Mouse (Mus musculus) MEL (cell line): ENCODE data around the gene Pinlyp. TPM values are rescaled to one million over a fixed set of nuclear protein-coding genes. Genes with fewer than 3 reads are reported as not detected.
A peak's percentile ranks its signal among the peaks of the same experiment; 100 is the strongest.

Experiments used
- DNase-seq: peaks from one replicate; pipeline ENCODE4 v3.0.0; 2011; ENCODE audit warnings: low read depth, low spot score
- H3K27ac ChIP-seq: 2 replicates; pipeline ENCODE4 v1.5.1; 2012; ENCODE audit warnings: low read depth, mild to moderate bottlenecking, control low read depth, low read length, moderate library complexity; ENCODE audit not compliant: control insufficient read depth
- H3K27me3 ChIP-seq, 2 experiments: fragments of 150-350 bp in 1 of 2; sonication (generic) in 1 of 2; 2 replicates each; pipeline ENCODE4 v1.6.1; 2012; ENCODE audit warnings: low read length in 2 of 2, mild to moderate bottlenecking in 2 of 2, improper control_type of control experiment in 1 of 2, moderate library complexity in 1 of 2; ENCODE audit not compliant: insufficient read depth in 2 of 2, control insufficient read depth in 1 of 2
- H3K36me3 ChIP-seq, 2 experiments: 2 replicates each; pipeline ENCODE4 v1.6.1; 2012 to 2014; ENCODE audit warnings: low read length in 2 of 2, improper control_type of control experiment in 1 of 2, inconsistent platforms in 1 of 2, mild to moderate bottlenecking in 1 of 2; ENCODE audit not compliant: insufficient read depth in 2 of 2, control insufficient read depth in 1 of 2
- H3K4me1 ChIP-seq, 2 experiments: fragments of 150-350 bp in 1 of 2; sonication (generic) in 1 of 2; 2 replicates each; pipeline ENCODE4 v1.6.1; 2012; ENCODE audit warnings: low read length in 2 of 2, improper control_type of control experiment in 1 of 2, mild to moderate bottlenecking in 1 of 2; ENCODE audit not compliant: insufficient read depth in 2 of 2, control insufficient read depth in 1 of 2
- H3K4me3 ChIP-seq, 2 experiments: fragments of 150-350 bp in 1 of 2; sonication (generic) in 1 of 2; 2 replicates each; pipeline ENCODE4 v1.5.1; 2012; ENCODE audit warnings: low read depth in 2 of 2, low read length in 2 of 2, mild to moderate bottlenecking in 2 of 2, moderate library complexity in 2 of 2, control low read depth in 1 of 2, improper control_type of control experiment in 1 of 2; ENCODE audit not compliant: control insufficient read depth in 1 of 2, insufficient read depth in 1 of 2
- H3K79me2 ChIP-seq: 2 replicates; pipeline ENCODE4 v1.6.1; 2012; ENCODE audit warnings: mild to moderate bottlenecking, low read length, moderate library complexity; ENCODE audit not compliant: control insufficient read depth, poor library complexity, insufficient read depth
- H3K9ac ChIP-seq: 2 replicates; pipeline ENCODE4 v1.6.1; 2012; ENCODE audit warnings: low read depth, mild to moderate bottlenecking, control low read depth, low read length, moderate library complexity; ENCODE audit not compliant: control insufficient read depth, poor library complexity, severe bottlenecking
- H3K9me3 ChIP-seq: fragments of 150-350 bp; sonication (generic); replicated peaks from 2 replicates; pipeline ENCODE4 v1.6.1; 2012; ENCODE audit warnings: mild to moderate bottlenecking, low read length, improper control_type of control experiment, moderate library complexity; ENCODE audit not compliant: insufficient read depth
- BHLHE40 ChIP-seq: IDR thresholded peaks from 2 replicates; pipeline ENCODE4 v1.6.1; 2012; ENCODE audit warnings: low read depth, mild to moderate bottlenecking, inconsistent platforms, low read length, improper control_type of control experiment, borderline replicate concordance
- CHD1 ChIP-seq: IDR thresholded peaks from 2 replicates; pipeline ENCODE4 v1.6.1; 2012; ENCODE audit warnings: low read depth, mild to moderate bottlenecking, inconsistent platforms, low read length, improper control_type of control experiment
- CHD2 ChIP-seq: IDR thresholded peaks from 2 replicates; pipeline ENCODE4 v1.6.1; 2011; ENCODE audit warnings: low read length, improper control_type of control experiment
- CTCF ChIP-seq, 3 experiments: IDR thresholded peaks in 2 of 3; conservative IDR thresholded peaks in 1 of 3; 2 replicates each; pipeline ENCODE4 v1.5.1; 2011 to 2012; ENCODE audit warnings: low read length in 3 of 3, low read depth in 2 of 3, mild to moderate bottlenecking in 2 of 3, improper control_type of control experiment in 1 of 3, inconsistent platforms in 1 of 3, mixed read lengths in 1 of 3, moderate library complexity in 1 of 3; ENCODE audit not compliant: control insufficient read depth in 1 of 3, insufficient read depth in 1 of 3, poor library complexity in 1 of 3, severe bottlenecking in 1 of 3
- E2F4 ChIP-seq: IDR thresholded peaks from 2 replicates; pipeline ENCODE4 v1.6.1; 2011; ENCODE audit warnings: low read depth, low read length, improper control_type of control experiment, borderline replicate concordance
- ELF1 ChIP-seq: IDR thresholded peaks from 2 replicates; pipeline ENCODE4 v1.6.1; 2014; ENCODE audit warnings: low read depth, mild to moderate bottlenecking, inconsistent platforms, low read length, improper control_type of control experiment, moderate library complexity
- ETS1 ChIP-seq: IDR thresholded peaks from 2 replicates; pipeline ENCODE4 v1.6.1; 2012; ENCODE audit warnings: low read depth, mild to moderate bottlenecking, inconsistent platforms, low read length, improper control_type of control experiment, moderate library complexity
- GATA1 ChIP-seq: IDR thresholded peaks from 2 replicates; pipeline ENCODE4 v1.6.1; 2011; ENCODE audit warnings: low read depth, low read length, improper control_type of control experiment
- HCFC1 ChIP-seq: IDR thresholded peaks from 2 replicates; pipeline ENCODE4 v1.6.1; 2012; ENCODE audit warnings: low read depth, mild to moderate bottlenecking, inconsistent platforms, low read length, improper control_type of control experiment, moderate library complexity
- JUND ChIP-seq: IDR thresholded peaks from 2 replicates; pipeline ENCODE4 v1.6.1; 2011; ENCODE audit warnings: low read depth, mild to moderate bottlenecking, improper control_type of control experiment, low read length
- KAT2A ChIP-seq: conservative IDR thresholded peaks from 2 replicates; pipeline ENCODE4 v1.6.1; 2012; ENCODE audit warnings: low read depth, low read length, improper control_type of control experiment, inconsistent platforms
- MAX ChIP-seq: IDR thresholded peaks from 2 replicates; pipeline ENCODE4 v1.6.1; 2011; ENCODE audit warnings: low read length, improper control_type of control experiment
- MAZ ChIP-seq: IDR thresholded peaks from 2 replicates; pipeline ENCODE4 v1.6.1; 2012; ENCODE audit warnings: low read depth, mild to moderate bottlenecking, inconsistent platforms, low read length, improper control_type of control experiment
- MXI1 ChIP-seq: IDR thresholded peaks from 2 replicates; pipeline ENCODE4 v1.6.1; 2011; ENCODE audit warnings: mild to moderate bottlenecking, low read depth, low read length, improper control_type of control experiment
- MYB ChIP-seq: IDR thresholded peaks from 2 replicates; pipeline ENCODE4 v1.6.1; 2011; ENCODE audit warnings: mild to moderate bottlenecking, low read depth, low read length, improper control_type of control experiment
- MYC ChIP-seq: IDR thresholded peaks from 2 replicates; pipeline ENCODE4 v1.6.1; 2011; ENCODE audit warnings: low read depth, mild to moderate bottlenecking, low read length, improper control_type of control experiment, moderate library complexity
- NELFE ChIP-seq: IDR thresholded peaks from 2 replicates; pipeline ENCODE4 v1.6.1; 2011; ENCODE audit warnings: low read depth, low read length, improper control_type of control experiment
- NRF1 ChIP-seq: IDR thresholded peaks from 2 replicates; pipeline ENCODE4 v1.6.1; 2014; ENCODE audit warnings: low read depth, mild to moderate bottlenecking, inconsistent platforms, low read length, improper control_type of control experiment, moderate library complexity; ENCODE audit not compliant: poor library complexity, insufficient read depth, severe bottlenecking
- POLR2A ChIP-seq, 2 experiments: IDR thresholded peaks; 2 replicates each; pipeline ENCODE4 v1.6.1; 2011 to 2012; ENCODE audit warnings: low read length in 2 of 2, mild to moderate bottlenecking in 2 of 2, control low read depth in 1 of 2, improper control_type of control experiment in 1 of 2, low read depth in 1 of 2, moderate library complexity in 1 of 2; ENCODE audit not compliant: control insufficient read depth in 1 of 2, insufficient read depth in 1 of 2, poor library complexity in 1 of 2
- POLR2AphosphoS2 ChIP-seq: IDR thresholded peaks from 2 replicates; pipeline ENCODE4 v1.6.1; 2011; ENCODE audit warnings: low read length, improper control_type of control experiment
- POLR2AphosphoS5 ChIP-seq: IDR thresholded peaks from 2 replicates; pipeline ENCODE4 v1.6.1; 2012; ENCODE audit warnings: low read depth, borderline replicate concordance, mild to moderate bottlenecking, inconsistent platforms, low read length, moderate library complexity, mixed read lengths
- RCOR1 ChIP-seq: IDR thresholded peaks from 2 replicates; pipeline ENCODE4 v1.6.1; 2012; ENCODE audit warnings: low read depth, mild to moderate bottlenecking, inconsistent platforms, low read length, improper control_type of control experiment
- SIN3A ChIP-seq: IDR thresholded peaks from 2 replicates; pipeline ENCODE4 v1.6.1; 2012; ENCODE audit warnings: low read length, improper control_type of control experiment, inconsistent platforms
- TAL1 ChIP-seq: IDR thresholded peaks from 2 replicates; pipeline ENCODE4 v1.6.1; 2012; ENCODE audit warnings: mild to moderate bottlenecking, inconsistent platforms, low read length, moderate library complexity, mixed read lengths
- TCF12 ChIP-seq: IDR thresholded peaks from 2 replicates; pipeline ENCODE4 v1.6.1; 2014; ENCODE audit warnings: low read depth, mild to moderate bottlenecking, inconsistent platforms, low read length, improper control_type of control experiment, moderate library complexity
- USF1 ChIP-seq: IDR thresholded peaks from 2 replicates; pipeline ENCODE4 v1.6.1; 2014; ENCODE audit warnings: low read depth, mild to moderate bottlenecking, inconsistent platforms, low read length, improper control_type of control experiment, moderate library complexity
- ZC3H11A ChIP-seq: IDR thresholded peaks from 2 replicates; pipeline ENCODE4 v1.6.1; 2012; ENCODE audit warnings: low read depth, mild to moderate bottlenecking, inconsistent platforms, low read length, improper control_type of control experiment
- ZMIZ1 ChIP-seq: IDR thresholded peaks from 2 replicates; pipeline ENCODE4 v1.6.1; 2012; ENCODE audit warnings: low read depth, mild to moderate bottlenecking, inconsistent platforms, low read length, improper control_type of control experiment, moderate library complexity
- polyA plus RNA-seq, 2 experiments: library from polyadenylated mRNA; stranded (reverse) in 1 of 2; unstranded in 1 of 2; fragments of >175 nt in 1 of 2; fragments of >200 nt in 1 of 2; gene quantifications; 2 replicates each; pipeline versions ENCODE4 v1.2.1 to v1.2.4; 2012; ENCODE audit warnings: low replicate concordance in 2 of 2, low read depth in 1 of 2; ENCODE audit not compliant: insufficient read length in 2 of 2, insufficient read depth in 1 of 2, missing spikeins in 1 of 2
- total RNA-seq: library from RNA; depleted of rRNA; stranded (reverse); fragments of 300-350 nt; gene quantifications from 2 replicates; pipeline ENCODE4 v1.2.3, GENCODE M21; 2012

Gene Pinlyp
- total and polyA plus RNA-seq, 3 experiments: not detected

DNA sequence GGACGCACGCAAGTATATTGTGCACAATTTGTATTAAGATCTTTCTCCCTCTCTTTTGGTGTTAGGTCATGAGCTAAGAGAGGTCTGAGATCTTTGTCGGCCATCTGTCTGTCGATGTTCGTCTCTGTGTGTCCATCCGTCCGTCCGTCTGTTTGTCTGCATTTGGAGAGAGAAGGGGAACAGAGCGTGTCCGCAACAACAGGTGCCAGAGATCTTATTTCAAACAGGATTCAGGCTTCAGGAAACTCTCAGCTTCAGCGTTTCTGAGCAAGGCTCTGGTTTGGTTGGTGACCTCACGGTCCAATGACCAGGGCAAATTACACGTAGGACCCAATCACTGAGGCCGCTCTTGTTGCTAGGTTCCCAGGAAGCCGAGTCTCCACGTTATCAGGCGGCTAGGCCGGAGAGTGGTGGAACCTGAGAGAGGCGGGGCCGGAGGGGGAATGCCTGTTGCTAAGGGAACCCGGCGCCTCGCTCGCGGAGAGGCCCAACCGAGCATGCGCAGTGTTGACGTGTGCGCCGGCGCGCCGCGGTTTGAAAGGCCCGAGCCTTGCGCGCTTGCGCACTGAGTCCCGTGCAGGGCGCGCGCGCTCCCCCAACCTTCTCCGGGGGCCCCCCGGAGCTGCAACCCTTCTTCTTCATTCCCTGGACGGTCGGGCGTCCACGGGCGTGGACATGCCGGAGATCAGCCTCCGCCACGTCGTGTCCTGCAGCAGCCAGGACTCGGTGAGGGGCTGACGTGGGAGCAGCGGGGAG, 894 bp upstream of the Pinlyp start:
- Histone ChIP-seq H3K4me3 (peak overlapping the region; percentile 84 to 93), H3K36me3 (no peaks in the 10 kb centered on the region; a peak in 1 of 4 replicates), H3K27ac (peak overlapping the region; percentile 65), H3K79me2 (peaks cover 9% of the 10 kb centered on the region), H3K27me3 (no peaks in the 10 kb centered on the region), H3K4me1 (peaks cover 0 to 9% of the 10 kb centered on the region in 2 experiments; a peak in 2 of 4 replicates), H3K9ac (peak overlapping the region; percentile 96), H3K9me3 (no peaks in the 10 kb centered on the region)
- peak; percentile 99 for DNase-seq
- TF ChIP-seq E2F4: 0 out of 2 replicates have a peak, but pooled peaks have one; percentile 28
- peak; percentile 88 for TF ChIP-seq ELF1
- no peak for TF ChIP-seq CTCF (IDR thresholded peaks at IDR 0.05 in 2 of 3, conservative IDR thresholded peaks at IDR 0.05 in 1 of 3; ENCODE audit: control insufficient read depth in 1 of 3, insufficient read depth in 1 of 3, low read depth in 2 of 3, low read length in 3 of 3, poor library complexity in 1 of 3, severe bottlenecking in 1 of 3)
- TF ChIP-seq RCOR1: 0 out of 2 replicates have a peak, but pooled peaks have one; percentile 34
- TF ChIP-seq MAX: peak; percentile 46; the same call in 1 of the 2 replicates
- peak; percentile 66 for TF ChIP-seq ZMIZ1
- TF ChIP-seq JUND: no peak
- TF ChIP-seq GATA1: peak; percentile 81
- TF ChIP-seq MYC: peak; percentile 35; the same call in 1 of the 2 replicates
- TF ChIP-seq MXI1: peak; percentile 96
- TF ChIP-seq NRF1: peak; percentile 96
- TF ChIP-seq TAL1: no peak; the same call in 1 of the 2 replicates
- no peak for TF ChIP-seq CHD1
- peak; percentile 68; the same call in 1 of the 2 replicates for TF ChIP-seq BHLHE40
- peak; percentile 69 for TF ChIP-seq NELFE
- TF ChIP-seq CHD2: no peak
- peak; percentile 35 for TF ChIP-seq TCF12
- peak; percentile 27; the same call in 1 of the 2 replicates for TF ChIP-seq ETS1
- TF ChIP-seq MYB: no peak
- peak; percentile 99 for TF ChIP-seq SIN3A
- peak; percentile 98 for TF ChIP-seq HCFC1
- TF ChIP-seq ZC3H11A: no peak
- TF ChIP-seq POLR2AphosphoS2: no peak
- TF ChIP-seq USF1: peak; percentile 29; the same call in 1 of the 2 replicates
- TF ChIP-seq POLR2A (IDR thresholded peaks at IDR 0.05; ENCODE audit: control insufficient read depth in 1 of 2, insufficient read depth in 1 of 2, low read depth in 1 of 2, low read length in 2 of 2, poor library complexity in 1 of 2): peak; percentile 74 to 78; a peak in 3 of 4 replicates
- TF ChIP-seq KAT2A: peak; percentile 87
- peak; percentile 86; the same call in 1 of the 2 replicates for TF ChIP-seq MAZ
- TF ChIP-seq POLR2AphosphoS5: no peak
